Mouse (Mus musculus) liver, embryonic 16.5 days (tissue): ENCODE measurements around the gene Ftl1. TPM values are rescaled to one million over a fixed set of nuclear protein-coding genes. Genes with fewer than 3 reads are reported as not detected.

Experiments
- microRNA-seq: library from miRNA; unstranded; fragments of <30 nt; microRNA quantifications from one replicate; pipeline ENCODE4, GENCODE M21; 2016
- polyA plus RNA-seq: library from polyadenylated mRNA; unstranded; fragments of >200 nt; fragmentation: Nextera tagmentation; extraction: Ambion mirVana; gene quantifications from 2 replicates; pipeline ENCODE4 v1.2.1, GENCODE M21; 2015

Gene Ftl1
- polyA plus RNA-seq, 1 experiment from 2014 or later, result 6,125 TPM

Small RNA genes within 50 kb of the gene (microRNA-seq; reads per million reads assigned to microRNA genes)
- gene Gm22133, result 0.74 reads per million

Other genes with a start within 250 kb of the Ftl1 start
- gene Dkkl1, start 247.7 kb downstream of the Ftl1 start, polyA plus RNA-seq, result 1.5 and 2.2 TPM in 2 replicates
- 5.0 and 6.5 TPM in 2 replicates for gene Tead2, start 244.1 kb downstream of the Ftl1 start, polyA plus RNA-seq
- 16.4 and 19.3 TPM in 2 replicates for gene Cd37, start 220.8 kb downstream of the Ftl1 start, polyA plus RNA-seq
- not detected in 2 replicates for gene Slc6a16, start 218.8 kb downstream of the Ftl1 start, polyA plus RNA-seq
- not detected in 2 replicates for gene Slc6a21, start 182.4 kb downstream of the Ftl1 start, polyA plus RNA-seq
- 0.85 and 1.7 TPM in 2 replicates for gene Trpm4, start 126.1 kb downstream of the Ftl1 start, polyA plus RNA-seq
- 0.39 and 0.60 TPM in 2 replicates for gene Hrc, start 124.6 kb downstream of the Ftl1 start, polyA plus RNA-seq
- 0.15 and 0.19 TPM in 2 replicates for gene Ppfia3, start 92.9 kb downstream of the Ftl1 start, polyA plus RNA-seq
- not detected in 2 replicates for gene Lin7b, start 89.3 kb downstream of the Ftl1 start, polyA plus RNA-seq
- gene Snrnp70, start 64.1 kb downstream of the Ftl1 start, polyA plus RNA-seq, result 64.2 and 70.1 TPM in 2 replicates
- gene Kcna7, start 54.2 kb downstream of the Ftl1 start, polyA plus RNA-seq, result not detected in 2 replicates
- 0.09 and 0.26 TPM in 2 replicates for gene Ntf5, start 46.2 kb downstream of the Ftl1 start, polyA plus RNA-seq
- gene Lhb, start 39.1 kb downstream of the Ftl1 start, polyA plus RNA-seq, result not detected in 2 replicates
- 7.6 and 8.9 TPM in 2 replicates for gene Gys1, start 25.0 kb downstream of the Ftl1 start, polyA plus RNA-seq
- gene Ruvbl2, start 21.8 kb downstream of the Ftl1 start, polyA plus RNA-seq, result 58.8 and 59.4 TPM in 2 replicates
- 63.3 and 63.4 TPM in 2 replicates for gene Bax, start 7.0 kb upstream of the Ftl1 start, polyA plus RNA-seq
- gene Tulp2, start 22.0 kb upstream of the Ftl1 start, polyA plus RNA-seq, result 0.41 and 0.75 TPM in 2 replicates
- gene Gm45808, start 26.9 kb upstream of the Ftl1 start, polyA plus RNA-seq, result not detected in 2 replicates
- gene Dhdh, start 28.9 kb upstream of the Ftl1 start, polyA plus RNA-seq, result 2.5 and 3.3 TPM in 2 replicates
- gene Nucb1, start 50.5 kb upstream of the Ftl1 start, polyA plus RNA-seq, result 122 and 124 TPM in 2 replicates
- gene Ppp1r15a, start 66.4 kb upstream of the Ftl1 start, polyA plus RNA-seq, result 293 and 328 TPM in 2 replicates
- gene Plekha4, start 66.4 kb upstream of the Ftl1 start, polyA plus RNA-seq, result 0.47 and 0.78 TPM in 2 replicates
- gene Hsd17b14, start 95.0 kb upstream of the Ftl1 start, polyA plus RNA-seq, result 1.3 and 1.8 TPM in 2 replicates
- gene Bcat2, start 110.3 kb upstream of the Ftl1 start, polyA plus RNA-seq, result 44.0 and 44.6 TPM in 2 replicates
- not detected in 2 replicates for gene Fgf21, start 155.6 kb upstream of the Ftl1 start, polyA plus RNA-seq
- not detected in 2 replicates for gene Fut1, start 157.4 kb upstream of the Ftl1 start, polyA plus RNA-seq
- gene Izumo1, start 161.9 kb upstream of the Ftl1 start, polyA plus RNA-seq, result 0.05 and 0.06 TPM in 2 replicates
- gene Rasip1, start 167.6 kb upstream of the Ftl1 start, polyA plus RNA-seq, result 1.7 and 1.8 TPM in 2 replicates
- 0.58 and 1.3 TPM in 2 replicates for gene Mamstr, start 180.1 kb upstream of the Ftl1 start, polyA plus RNA-seq
- 0.02 and 0.08 TPM in 2 replicates for gene Fut2, start 206.5 kb upstream of the Ftl1 start, polyA plus RNA-seq
- gene Ntn5, start 224.1 kb upstream of the Ftl1 start, polyA plus RNA-seq, result not detected in 2 replicates
- gene Sec1, start 234.5 kb upstream of the Ftl1 start, polyA plus RNA-seq, result 0.05 TPM in 1 of 2 replicates, not detected in the other
- gene Car11, start 240.0 kb upstream of the Ftl1 start, polyA plus RNA-seq, result 0.23 and 0.37 TPM in 2 replicates
- 0.27 and 0.32 TPM in 2 replicates for gene Dbp, start 245.2 kb upstream of the Ftl1 start, polyA plus RNA-seq